Mouse (Mus musculus): ENCODE data around the gene Pdzd9. TPM values are rescaled to one million over a fixed set of nuclear protein-coding genes. Genes with fewer than 3 reads are reported as not detected.
"Not testable (repeated sequence)": the region's sequence is repeated elsewhere in the genome, so short reads cannot be mapped to it uniquely, and the experiment has no call there.

Pdzd9 gene
- polyA plus RNA-seq (2014; fragmentation: Nextera tagmentation; extraction: Ambion mirVana), result 0.28 and 0.43 TPM in 2 replicates

- Histone ChIP-seq H3K9ac (ENCODE audit: low read depth, low read length) (no peak within 1 kb of the TSS), H3K9me3 (replicated peaks; ENCODE audit: control insufficient read depth, low read length) (no peaks in the 10 kb centered on the region), H3K27me3 (ENCODE audit: control insufficient read depth, insufficient read depth, low read length) (no peaks in the 10 kb centered on the region), H3K27ac (ENCODE audit: low read depth, low read length) (no peak within 1 kb of the TSS), H3K36me3 (ENCODE audit: control insufficient read depth, insufficient read depth, low read length) (no peaks in the 10 kb centered on the region), H3K4me3 (ENCODE audit: low read depth, low read length) (no peak within 1 kb of the TSS), H3K4me2 (no peak within 1 kb of the TSS), H3K4me1 (ENCODE audit: control insufficient read depth, insufficient read depth, low read length) (no peaks in the 10 kb centered on the region)
- no peak for ATAC-seq (replicated peaks; ENCODE audit: insufficient number of reproducible peaks, low FRiP score, low TSS enrichment)
- 22% methylated on average over 14 of the region's 14 CpGs for WGBS (ENCODE audit: insufficient replicate concordance)
Measured at GRCm38 (mm10) chr7:120670153-120670875, at the start of gene Pdzd9. Gene Pdzd9, minus strand, starts transcription at chr7:120670343.

GRCm38 (mm10) chr7:120717261-120717660 lies 47.1 kb upstream of the Pdzd9 start:
- no peak overlapping the region for H3K9ac ChIP-seq (ENCODE audit: low read depth, low read length)
- ATAC-seq (replicated peaks; ENCODE audit: insufficient number of reproducible peaks, low FRiP score, low TSS enrichment), result no peak
- 69% methylated on average over 2 of the region's 2 CpGs for WGBS (ENCODE audit: insufficient replicate concordance)
- H3K4me1 ChIP-seq (ENCODE audit: control insufficient read depth, insufficient read depth, low read length), result 0 out of 2 replicates have a peak, but pooled peaks cover 2% of the 10 kb centered on the region
- H3K27me3 ChIP-seq (ENCODE audit: control insufficient read depth, insufficient read depth, low read length), result no peaks in the 10 kb centered on the region
- no peak overlapping the region for H3K4me2 ChIP-seq
- no peak overlapping the region for H3K4me3 ChIP-seq (ENCODE audit: low read depth, low read length)
- H3K9me3 ChIP-seq (replicated peaks; ENCODE audit: control insufficient read depth, low read length), result no peaks in the 10 kb centered on the region
- no peaks in the 10 kb centered on the region for H3K36me3 ChIP-seq (ENCODE audit: control insufficient read depth, insufficient read depth, low read length)
- no peak overlapping the region for H3K27ac ChIP-seq (ENCODE audit: low read depth, low read length)

DNA sequence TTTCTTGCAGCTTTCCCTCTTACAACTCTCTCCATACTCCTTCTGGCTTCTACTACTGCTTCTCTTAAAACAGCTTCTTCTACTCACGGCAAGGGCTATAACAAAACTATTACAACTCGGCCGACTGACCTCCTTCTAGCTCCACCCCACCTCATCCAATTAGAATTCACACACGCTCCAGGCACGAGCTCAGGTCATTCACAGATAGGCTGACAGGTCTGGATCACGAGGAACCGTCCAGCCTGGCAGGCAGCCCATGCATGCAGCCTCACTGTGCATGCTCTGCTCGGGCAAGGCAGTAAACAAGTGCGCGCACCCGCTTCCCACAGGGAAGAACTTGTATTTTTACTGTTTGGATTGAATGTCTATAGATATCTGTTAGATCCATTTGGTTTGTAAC lies 43.8 kb upstream of the Pdzd9 start:
- WGBS (ENCODE audit: insufficient replicate concordance), result 85% methylated on average over 11 of the region's 11 CpGs
- not testable (repeated sequence) for H3K27ac ChIP-seq (ENCODE audit: low read depth, low read length); H3K4me1 ChIP-seq (ENCODE audit: control insufficient read depth, insufficient read depth, low read length); H3K9me3 ChIP-seq (replicated peaks; ENCODE audit: control insufficient read depth, low read length); H3K4me3 ChIP-seq (ENCODE audit: low read depth, low read length); H3K36me3 ChIP-seq (ENCODE audit: control insufficient read depth, insufficient read depth, low read length); H3K9ac ChIP-seq (ENCODE audit: low read depth, low read length); H3K27me3 ChIP-seq (ENCODE audit: control insufficient read depth, insufficient read depth, low read length); ATAC-seq (replicated peaks; ENCODE audit: insufficient number of reproducible peaks, low FRiP score, low TSS enrichment); H3K4me2 ChIP-seq

DNA sequence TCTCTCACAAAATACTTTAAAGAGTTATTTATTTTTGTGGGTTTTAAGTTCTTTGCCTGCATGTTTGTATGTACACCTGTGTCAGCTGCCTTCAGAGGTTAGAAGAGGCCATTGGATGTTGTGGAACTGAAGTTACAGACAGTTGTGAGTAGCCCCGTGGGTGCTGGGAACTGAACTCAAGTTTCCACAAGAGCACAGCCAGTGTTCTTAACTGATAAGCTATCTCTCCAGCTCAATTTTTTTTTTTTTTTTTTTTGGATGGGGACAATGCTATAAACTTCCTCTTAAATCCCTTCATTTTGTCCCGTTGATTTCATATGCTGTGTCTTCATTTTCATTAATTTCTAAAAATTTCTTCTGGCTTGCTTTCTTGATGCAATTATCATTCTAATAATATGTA lies 43.1 kb upstream of the Pdzd9 start:
- no peak for ATAC-seq (replicated peaks; ENCODE audit: insufficient number of reproducible peaks, low FRiP score, low TSS enrichment)

DNA sequence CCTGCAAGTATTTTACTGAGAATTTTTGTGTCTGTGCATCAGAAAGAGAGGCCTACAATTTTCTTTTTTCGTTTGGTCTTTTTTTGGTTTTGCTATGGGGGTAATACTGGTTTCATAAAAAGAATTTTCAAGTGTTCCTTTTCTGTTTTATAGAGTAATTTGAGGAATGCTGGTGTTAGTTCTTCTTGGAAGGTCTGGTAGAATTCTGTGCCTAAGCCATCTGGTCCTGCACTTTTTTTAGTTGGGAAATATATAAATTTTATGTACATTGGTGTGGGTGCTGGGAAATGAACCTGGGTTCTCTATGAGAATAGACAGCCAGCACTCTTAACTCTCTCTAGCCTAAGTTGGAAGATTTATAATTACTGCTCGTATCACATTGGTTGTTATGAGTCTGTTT lies 41.9 kb upstream of the Pdzd9 start:
- H3K27me3 ChIP-seq (ENCODE audit: control insufficient read depth, insufficient read depth, low read length), result no peaks in the 10 kb centered on the region
- no peaks in the 10 kb centered on the region for H3K4me1 ChIP-seq (ENCODE audit: control insufficient read depth, insufficient read depth, low read length)
- no peaks in the 10 kb centered on the region for H3K9me3 ChIP-seq (replicated peaks; ENCODE audit: control insufficient read depth, low read length)
- H3K4me3 ChIP-seq (ENCODE audit: low read depth, low read length), result no peak overlapping the region
- H3K36me3 ChIP-seq (ENCODE audit: control insufficient read depth, insufficient read depth, low read length), result no peaks in the 10 kb centered on the region
- H3K4me2 ChIP-seq, result no peak overlapping the region
- 90% methylated on average over 2 of the region's 2 CpGs for WGBS (ENCODE audit: insufficient replicate concordance)
- H3K27ac ChIP-seq (ENCODE audit: low read depth, low read length), result no peak overlapping the region
- no peak overlapping the region for H3K9ac ChIP-seq (ENCODE audit: low read depth, low read length)
- ATAC-seq (replicated peaks; ENCODE audit: insufficient number of reproducible peaks, low FRiP score, low TSS enrichment), result no peak

More for the DNA sequence above, 43.1 kb upstream of the Pdzd9 start:
- H3K9me3 ChIP-seq (replicated peaks; ENCODE audit: control insufficient read depth, low read length), result no peaks in the 10 kb centered on the region
- 0 out of 2 replicates have a peak, but pooled peaks cover 2% of the 10 kb centered on the region for H3K4me1 ChIP-seq (ENCODE audit: control insufficient read depth, insufficient read depth, low read length)
- H3K4me3 ChIP-seq (ENCODE audit: low read depth, low read length), result no peak overlapping the region
- H3K9ac ChIP-seq (ENCODE audit: low read depth, low read length), result no peak overlapping the region
- WGBS (ENCODE audit: insufficient replicate concordance), result 73% methylated on average over 2 of the region's 2 CpGs
- H3K27ac ChIP-seq (ENCODE audit: low read depth, low read length), result no peak overlapping the region
- no peaks in the 10 kb centered on the region for H3K36me3 ChIP-seq (ENCODE audit: control insufficient read depth, insufficient read depth, low read length)
- H3K4me2 ChIP-seq, result no peak overlapping the region
- no peaks in the 10 kb centered on the region for H3K27me3 ChIP-seq (ENCODE audit: control insufficient read depth, insufficient read depth, low read length)

DNA sequence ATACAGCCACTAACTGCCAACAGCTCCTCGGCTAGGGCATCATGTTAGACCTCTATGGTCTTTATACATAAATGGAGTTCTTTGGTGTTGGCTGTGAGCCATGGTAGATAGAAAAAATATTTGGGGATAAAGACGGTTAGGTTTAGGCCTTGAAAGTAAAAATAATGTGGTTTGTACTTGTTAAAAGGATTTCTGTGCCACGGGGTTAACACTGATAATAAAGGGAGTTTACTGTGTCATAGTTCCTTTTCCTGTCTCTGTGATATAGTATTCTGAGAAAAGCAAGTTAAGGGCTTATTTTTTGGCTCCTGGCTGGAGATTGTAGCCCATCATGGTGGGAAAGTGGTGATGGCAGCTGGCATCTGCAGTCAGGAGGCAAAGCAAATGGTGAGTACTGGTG lies 33.7 kb upstream of the Pdzd9 start:
- H3K27ac ChIP-seq (ENCODE audit: low read depth, low read length), result no peak overlapping the region
- H3K36me3 ChIP-seq (ENCODE audit: control insufficient read depth, insufficient read depth, low read length), result no peaks in the 10 kb centered on the region
- 0 out of 2 replicates have a peak, but pooled peaks cover 5% of the 10 kb centered on the region for H3K4me1 ChIP-seq (ENCODE audit: control insufficient read depth, insufficient read depth, low read length)
- H3K4me2 ChIP-seq, result no peak overlapping the region
- no peaks in the 10 kb centered on the region for H3K27me3 ChIP-seq (ENCODE audit: control insufficient read depth, insufficient read depth, low read length)
- WGBS (ENCODE audit: insufficient replicate concordance), result 59% methylated on average over 3 of the region's 3 CpGs
- H3K4me3 ChIP-seq (ENCODE audit: low read depth, low read length), result no peak overlapping the region
- no peaks in the 10 kb centered on the region for H3K9me3 ChIP-seq (replicated peaks; ENCODE audit: control insufficient read depth, low read length)
- ATAC-seq (replicated peaks; ENCODE audit: insufficient number of reproducible peaks, low FRiP score, low TSS enrichment), result no peak
- no peak overlapping the region for H3K9ac ChIP-seq (ENCODE audit: low read depth, low read length)

DNA sequence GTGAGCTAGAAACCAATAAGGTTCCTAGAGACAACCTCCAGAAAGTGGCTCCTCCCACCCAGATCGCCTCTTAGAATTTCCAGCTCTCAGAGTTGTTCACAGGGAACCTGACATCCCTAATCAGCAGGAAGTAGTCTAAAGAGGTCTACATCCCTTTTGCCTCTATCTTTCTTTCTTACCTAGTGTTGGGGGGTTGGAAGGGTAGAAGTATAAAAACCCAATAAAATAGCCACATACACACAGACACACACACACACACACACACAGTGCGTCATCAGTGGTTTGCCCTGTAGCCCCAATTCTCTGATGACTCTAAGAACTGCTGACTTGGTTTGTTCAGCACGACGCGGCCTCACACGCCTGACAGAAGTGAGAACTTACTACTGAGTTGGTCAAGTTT lies 29.4 kb upstream of the Pdzd9 start:
- H3K4me1 ChIP-seq (ENCODE audit: control insufficient read depth, insufficient read depth, low read length), result 0 out of 2 replicates have a peak, but pooled peaks cover 5% of the 10 kb centered on the region
- H3K27me3 ChIP-seq (ENCODE audit: control insufficient read depth, insufficient read depth, low read length), result no peaks in the 10 kb centered on the region
- no peak overlapping the region for H3K9ac ChIP-seq (ENCODE audit: low read depth, low read length)
- H3K36me3 ChIP-seq (ENCODE audit: control insufficient read depth, insufficient read depth, low read length), result no peaks in the 10 kb centered on the region
- H3K4me2 ChIP-seq, result no peak overlapping the region
- H3K9me3 ChIP-seq (replicated peaks; ENCODE audit: control insufficient read depth, low read length), result no peaks in the 10 kb centered on the region
- no peak overlapping the region for H3K27ac ChIP-seq (ENCODE audit: low read depth, low read length)
- no peak overlapping the region for H3K4me3 ChIP-seq (ENCODE audit: low read depth, low read length)
- 87% methylated on average over 6 of the region's 6 CpGs for WGBS (ENCODE audit: insufficient replicate concordance)
- ATAC-seq (replicated peaks; ENCODE audit: insufficient number of reproducible peaks, low FRiP score, low TSS enrichment), result no peak

DNA sequence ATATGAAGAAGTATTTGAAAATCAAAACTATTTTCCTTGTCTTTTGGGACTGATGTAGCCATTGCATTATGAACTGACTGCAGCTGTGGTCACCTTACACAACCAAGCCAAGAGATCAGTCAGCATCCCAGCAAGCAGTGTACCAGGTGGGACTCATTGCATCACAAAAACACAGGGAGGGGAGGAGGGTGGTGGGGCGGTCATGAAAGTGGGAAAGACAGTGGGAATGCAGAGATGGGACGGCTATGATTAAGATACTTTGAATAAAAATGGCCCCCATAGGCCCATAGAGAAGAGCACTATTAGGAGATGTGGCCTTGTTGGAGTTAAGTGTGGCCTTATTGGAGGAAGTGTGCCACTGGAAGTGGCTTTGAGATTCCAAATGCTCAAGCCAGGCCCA lies 26.2 kb upstream of the Pdzd9 start:
- ATAC-seq (replicated peaks; ENCODE audit: insufficient number of reproducible peaks, low FRiP score, low TSS enrichment), result no peak
- no peak overlapping the region for H3K27ac ChIP-seq (ENCODE audit: low read depth, low read length)
- H3K4me3 ChIP-seq (ENCODE audit: low read depth, low read length), result no peak overlapping the region
- no peak overlapping the region for H3K9ac ChIP-seq (ENCODE audit: low read depth, low read length)
- no peaks in the 10 kb centered on the region for H3K27me3 ChIP-seq (ENCODE audit: control insufficient read depth, insufficient read depth, low read length)
- 91% methylated on average over 2 of the region's 2 CpGs for WGBS (ENCODE audit: insufficient replicate concordance)
- no peak overlapping the region for H3K4me2 ChIP-seq
- no peaks in the 10 kb centered on the region for H3K36me3 ChIP-seq (ENCODE audit: control insufficient read depth, insufficient read depth, low read length)
- H3K4me1 ChIP-seq (ENCODE audit: control insufficient read depth, insufficient read depth, low read length), result peaks cover 7% of the 10 kb centered on the region; the same call in 1 of the 2 replicates
- H3K9me3 ChIP-seq (replicated peaks; ENCODE audit: control insufficient read depth, low read length), result no peaks in the 10 kb centered on the region

- ATAC-seq (replicated peaks; ENCODE audit: insufficient number of reproducible peaks, low FRiP score, low TSS enrichment), result no peak
- Histone ChIP-seq H3K27me3 (ENCODE audit: control insufficient read depth, insufficient read depth, low read length) (no peaks in the 10 kb centered on the region), H3K4me1 (ENCODE audit: control insufficient read depth, insufficient read depth, low read length) (peaks cover 7% of the 10 kb centered on the region; the same call in 1 of the 2 replicates), H3K27ac (ENCODE audit: low read depth, low read length) (no peak overlapping the region), H3K36me3 (ENCODE audit: control insufficient read depth, insufficient read depth, low read length) (no peaks in the 10 kb centered on the region), H3K4me3 (ENCODE audit: low read depth, low read length) (no peak overlapping the region), H3K9ac (ENCODE audit: low read depth, low read length) (no peak overlapping the region), H3K4me2 (no peak overlapping the region), H3K9me3 (replicated peaks; ENCODE audit: control insufficient read depth, low read length) (no peaks in the 10 kb centered on the region)
- WGBS (ENCODE audit: insufficient replicate concordance), result 59% methylated on average over 1 of the region's 1 CpGs
Measured at GRCm38 (mm10) chr7:120695641-120696040, 25.5 kb upstream of the Pdzd9 start.

Data from heart, embryonic 11.5 days (tissue).